Mouse (Mus musculus): ENCODE results near the gene Sco1. TPM values are rescaled to one million over a fixed set of nuclear protein-coding genes. Genes with fewer than 3 reads are reported as not detected.

Sco1 gene
- polyA plus RNA-seq, 1 experiment from 2014 or later = 12.3 TPM

DNA sequence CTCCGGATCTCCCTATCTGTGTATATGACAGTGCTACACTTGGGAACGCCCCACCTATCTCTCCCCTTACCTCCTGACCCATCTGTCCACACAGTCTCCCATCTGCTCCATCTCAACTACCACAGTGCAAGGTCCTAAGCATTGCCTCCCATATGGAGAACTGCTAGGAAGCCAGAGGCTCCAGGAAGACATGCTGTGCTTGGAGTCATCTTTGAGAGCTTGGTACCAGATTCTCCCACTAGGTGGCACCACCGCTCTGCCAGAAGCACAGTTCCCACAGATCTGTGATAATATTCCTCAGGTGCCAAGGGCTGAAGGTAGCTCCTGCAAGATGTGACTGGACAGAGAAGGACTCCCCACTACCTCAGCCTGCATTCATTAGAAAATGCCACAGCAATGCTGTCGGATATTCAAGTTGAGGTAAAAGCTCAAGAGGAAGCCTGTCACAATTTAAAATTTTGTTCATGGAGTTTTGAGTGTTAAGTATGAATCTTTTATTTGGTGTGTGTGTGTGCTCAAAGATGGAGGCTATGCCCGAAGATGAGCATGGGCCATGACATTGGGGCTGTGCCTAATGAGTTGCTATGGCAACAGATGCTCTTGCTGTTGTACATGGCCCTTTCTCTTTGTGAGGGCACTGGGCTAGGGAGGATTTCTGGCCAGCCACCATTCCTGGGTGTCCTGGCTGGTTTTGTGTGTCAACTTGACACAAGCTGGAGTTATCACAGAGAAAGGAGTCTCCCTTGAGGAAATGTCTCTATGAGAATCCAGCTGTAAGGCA lies 57.9 kb downstream of the Sco1 start:
- Histone ChIP-seq H3K4me2 (no peak overlapping the region), H3K27ac (replicated peaks) (no peak overlapping the region), H3K36me3 (no peaks in the 10 kb centered on the region), H3K4me1 (no peaks in the 10 kb centered on the region), H3K27me3 (replicated peaks) (no peaks in the 10 kb centered on the region), H3K9ac (replicated peaks) (no peak overlapping the region), H3K4me3 (replicated peaks) (no peak overlapping the region), H3K9me3 (replicated peaks) (no peaks in the 10 kb centered on the region)
- peak; percentile 55; the same call in 1 of the 2 replicates for ATAC-seq (ENCODE audit: low FRiP score)
- 33% methylated on average over 5 of the region's 5 CpGs for WGBS

DNA sequence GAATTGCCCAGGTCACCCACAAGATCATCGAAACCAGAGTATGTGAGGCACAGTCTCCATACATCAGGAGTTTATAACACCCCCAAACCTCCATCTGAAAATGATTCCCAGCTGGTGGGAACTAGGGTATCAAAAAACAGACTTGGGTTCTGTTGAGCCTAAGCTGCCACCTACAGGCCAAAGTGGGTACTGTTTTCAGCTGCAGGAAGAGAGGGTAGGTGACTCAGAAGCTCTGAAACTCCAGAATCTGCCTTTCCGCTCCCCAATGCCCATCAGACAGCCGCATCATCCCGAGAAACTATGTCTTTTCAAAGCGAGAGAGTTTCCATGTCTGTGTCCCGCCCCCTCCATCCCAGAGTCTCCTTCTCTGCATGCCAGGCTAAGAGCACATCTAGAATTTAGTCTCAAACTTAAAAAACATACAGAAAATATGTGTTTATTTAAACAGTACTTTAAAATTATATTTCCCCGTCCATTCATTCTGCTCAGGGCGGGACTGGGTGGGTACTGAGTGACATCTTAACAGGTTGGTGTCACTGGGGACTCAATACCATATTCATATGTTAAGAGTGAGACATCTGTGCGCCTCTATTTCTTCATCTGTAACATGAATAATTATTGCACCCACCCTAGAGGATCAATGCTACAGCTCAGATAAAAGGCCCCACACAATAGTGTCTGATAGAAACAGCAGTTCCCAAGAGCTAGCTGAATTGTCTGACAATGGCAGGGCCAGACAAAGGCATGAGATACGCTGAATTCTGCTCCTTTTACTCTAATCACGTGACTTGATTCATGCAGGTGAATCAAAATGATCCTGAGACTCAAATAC lies 59.8 kb downstream of the Sco1 start:
- 32% methylated on average over 11 of the region's 11 CpGs for WGBS
- no peaks in the 10 kb centered on the region for H3K36me3 ChIP-seq
- ATAC-seq (ENCODE audit: low FRiP score) = no peak
- no peaks in the 10 kb centered on the region for H3K4me1 ChIP-seq
- H3K27me3 ChIP-seq (replicated peaks) = no peaks in the 10 kb centered on the region
- H3K9ac ChIP-seq (replicated peaks) = no peak overlapping the region
- H3K27ac ChIP-seq (replicated peaks) = no peak overlapping the region
- no peaks in the 10 kb centered on the region for H3K9me3 ChIP-seq (replicated peaks)
- no peak overlapping the region for H3K4me2 ChIP-seq
- no peak overlapping the region for H3K4me3 ChIP-seq (replicated peaks)

DNA sequence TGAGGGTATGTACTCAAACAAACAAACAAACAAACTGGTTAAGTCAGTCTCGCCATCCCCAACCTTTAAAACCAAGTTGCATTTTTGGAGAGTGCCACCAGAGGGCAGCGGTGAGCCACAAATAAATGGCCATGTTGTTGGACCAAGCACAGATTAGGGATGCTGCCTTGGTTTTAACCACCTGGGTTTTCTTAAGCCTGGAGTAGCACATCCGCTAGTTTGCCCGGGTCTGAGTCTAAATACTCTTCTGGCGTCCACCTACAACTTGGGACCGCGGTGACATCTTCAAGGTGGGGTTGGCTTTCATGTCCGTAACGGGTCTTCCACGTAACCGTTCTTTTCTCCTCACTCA lies 60.4 kb downstream of the Sco1 start:
- no peak overlapping the region for H3K9ac ChIP-seq (replicated peaks)
- no peak overlapping the region for H3K4me2 ChIP-seq
- no peak overlapping the region for H3K4me3 ChIP-seq (replicated peaks)
- no peaks in the 10 kb centered on the region for H3K4me1 ChIP-seq
- H3K27me3 ChIP-seq (replicated peaks) = no peaks in the 10 kb centered on the region
- H3K9me3 ChIP-seq (replicated peaks) = no peaks in the 10 kb centered on the region
- WGBS = 39% methylated on average over 11 of the region's 11 CpGs
- H3K27ac ChIP-seq (replicated peaks) = no peak overlapping the region
- H3K36me3 ChIP-seq = no peaks in the 10 kb centered on the region
- no peak for ATAC-seq (ENCODE audit: low FRiP score)

DNA sequence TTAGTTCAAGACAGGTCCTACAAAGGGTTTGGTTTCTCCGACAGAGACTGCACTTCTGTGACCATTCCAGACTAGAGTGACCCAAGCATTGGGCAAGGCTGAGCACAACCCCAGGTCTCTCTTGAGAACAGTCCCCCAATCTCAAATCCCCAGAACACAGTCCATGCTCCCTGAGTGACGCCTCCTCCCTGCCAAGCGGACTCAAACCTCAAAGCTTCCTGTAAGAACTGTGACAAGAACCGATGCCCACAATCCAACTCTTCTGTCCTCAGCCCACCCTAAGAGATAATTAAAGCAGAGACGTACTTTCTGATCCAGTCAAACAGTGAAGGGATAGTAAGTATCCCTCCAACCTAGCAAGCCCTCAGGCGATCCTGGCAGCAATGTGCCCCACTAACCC lies 60.9 kb downstream of the Sco1 start:
- no peak for ATAC-seq (ENCODE audit: low FRiP score)
- H3K4me1 ChIP-seq = no peaks in the 10 kb centered on the region
- H3K27me3 ChIP-seq (replicated peaks) = no peaks in the 10 kb centered on the region
- no peaks in the 10 kb centered on the region for H3K9me3 ChIP-seq (replicated peaks)
- 96% methylated on average over 6 of the region's 6 CpGs for WGBS
- H3K4me3 ChIP-seq (replicated peaks) = no peak overlapping the region
- no peak overlapping the region for H3K4me2 ChIP-seq
- H3K27ac ChIP-seq (replicated peaks) = no peak overlapping the region
- H3K36me3 ChIP-seq = no peaks in the 10 kb centered on the region
- no peak overlapping the region for H3K9ac ChIP-seq (replicated peaks)

DNA sequence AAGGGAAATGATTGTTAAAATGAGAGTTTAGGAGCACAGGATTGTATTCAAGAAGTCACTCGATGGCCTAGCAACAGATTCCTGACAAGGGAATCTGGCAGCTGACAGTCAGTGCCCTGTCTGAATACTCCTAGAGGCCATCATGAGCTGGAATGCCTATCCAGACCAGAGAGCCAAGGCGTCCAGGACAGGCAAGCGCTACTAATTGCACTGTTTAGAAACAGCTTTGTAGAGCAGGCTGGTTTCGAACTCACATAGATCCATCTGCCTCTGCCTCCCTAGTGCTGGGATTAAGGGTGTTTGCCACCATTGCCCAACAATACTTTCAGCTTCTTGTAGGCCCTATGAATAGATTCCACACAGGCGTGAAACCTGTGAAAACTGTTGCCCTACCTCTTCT lies 61.8 kb downstream of the Sco1 start:
- Histone ChIP-seq H3K4me3 (replicated peaks) (no peak overlapping the region), H3K9ac (replicated peaks) (no peak overlapping the region), H3K4me1 (no peaks in the 10 kb centered on the region), H3K27me3 (replicated peaks) (no peaks in the 10 kb centered on the region), H3K36me3 (no peaks in the 10 kb centered on the region), H3K9me3 (replicated peaks) (no peaks in the 10 kb centered on the region), H3K27ac (replicated peaks) (no peak overlapping the region), H3K4me2 (no peak overlapping the region)
- ATAC-seq (ENCODE audit: low FRiP score) = no peak
- WGBS = 93% methylated on average over 5 of the region's 5 CpGs

DNA sequence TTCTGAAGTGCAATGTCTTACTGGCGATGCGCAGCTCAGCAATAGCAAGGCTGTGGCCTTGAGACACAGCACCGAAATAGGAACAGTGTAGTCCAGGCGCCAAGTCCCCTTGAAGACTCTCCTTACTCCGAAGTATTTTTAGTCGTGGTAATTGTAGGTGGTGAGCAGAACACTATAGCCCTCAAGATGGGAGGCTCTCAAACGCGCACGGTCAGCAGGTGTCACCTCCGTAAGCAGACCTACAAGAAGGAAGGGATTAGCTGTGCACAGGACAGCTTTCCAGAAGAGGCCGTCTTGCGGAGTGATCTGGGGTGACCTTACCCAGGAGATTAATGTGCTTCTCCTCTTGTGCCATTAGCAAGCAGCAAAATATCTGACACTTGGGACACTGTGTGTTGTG lies 62.4 kb downstream of the Sco1 start:
- Histone ChIP-seq H3K9me3 (replicated peaks) (no peaks in the 10 kb centered on the region), H3K4me1 (peaks cover 4% of the 10 kb centered on the region; the same call in 1 of the 2 replicates), H3K9ac (replicated peaks) (no peak overlapping the region), H3K4me3 (replicated peaks) (no peak overlapping the region), H3K27me3 (replicated peaks) (no peaks in the 10 kb centered on the region), H3K4me2 (no peak overlapping the region), H3K27ac (replicated peaks) (no peak overlapping the region), H3K36me3 (no peaks in the 10 kb centered on the region)
- 93% methylated on average over 12 of the region's 12 CpGs for WGBS
- ATAC-seq (ENCODE audit: low FRiP score) = no peak

Small RNA genes within 50 kb of the gene (microRNA-seq; reads per million reads assigned to microRNA genes)
- not detected for gene Mir6923

Other genes starting within 250 kb of the Sco1 start
- 16.0 and 17.2 TPM in 2 replicates for gene Pirt, start 140.7 kb upstream of the Sco1 start, polyA plus RNA-seq (2015; fragmentation: Nextera tagmentation; extraction: Ambion mirVana)
- gene Tmem238l, start 96.0 kb upstream of the Sco1 start, polyA plus RNA-seq (2015; fragmentation: Nextera tagmentation; extraction: Ambion mirVana) = not detected in 2 replicates
- gene Tmem220, start 27.5 kb upstream of the Sco1 start, polyA plus RNA-seq (2015; fragmentation: Nextera tagmentation; extraction: Ambion mirVana) = 0.51 and 0.59 TPM in 2 replicates
- gene Adprm, start 76 bp upstream of the Sco1 start, polyA plus RNA-seq (2015; fragmentation: Nextera tagmentation; extraction: Ambion mirVana) = 31.5 and 31.7 TPM in 2 replicates
- 8.3 and 13.4 TPM in 2 replicates for gene Myh3, start 25.6 kb downstream of the Sco1 start, polyA plus RNA-seq (2015; fragmentation: Nextera tagmentation; extraction: Ambion mirVana)
- gene Myh2, start 118.4 kb downstream of the Sco1 start, polyA plus RNA-seq (2015; fragmentation: Nextera tagmentation; extraction: Ambion mirVana) = 0.20 and 0.22 TPM in 2 replicates
- gene Myh1, start 147.4 kb downstream of the Sco1 start, polyA plus RNA-seq (2015; fragmentation: Nextera tagmentation; extraction: Ambion mirVana) = 0.09 and 0.10 TPM in 2 replicates
- gene Myh4, start 185.4 kb downstream of the Sco1 start, polyA plus RNA-seq (2015; fragmentation: Nextera tagmentation; extraction: Ambion mirVana) = not detected in 2 replicates
- 3.1 and 6.1 TPM in 2 replicates for gene Myh8, start 224.5 kb downstream of the Sco1 start, polyA plus RNA-seq (2015; fragmentation: Nextera tagmentation; extraction: Ambion mirVana)

Data from neural tube, embryonic 15.5 days (tissue).